Mouse (Mus musculus): ENCODE results near the gene Btf3. TPM values are rescaled to one million over a fixed set of nuclear protein-coding genes. Genes with fewer than 3 reads are reported as not detected.

Btf3 gene
- total and polyA plus RNA-seq, 3 experiments: 227 to 1,291 (median 1,152) TPM

DNA sequence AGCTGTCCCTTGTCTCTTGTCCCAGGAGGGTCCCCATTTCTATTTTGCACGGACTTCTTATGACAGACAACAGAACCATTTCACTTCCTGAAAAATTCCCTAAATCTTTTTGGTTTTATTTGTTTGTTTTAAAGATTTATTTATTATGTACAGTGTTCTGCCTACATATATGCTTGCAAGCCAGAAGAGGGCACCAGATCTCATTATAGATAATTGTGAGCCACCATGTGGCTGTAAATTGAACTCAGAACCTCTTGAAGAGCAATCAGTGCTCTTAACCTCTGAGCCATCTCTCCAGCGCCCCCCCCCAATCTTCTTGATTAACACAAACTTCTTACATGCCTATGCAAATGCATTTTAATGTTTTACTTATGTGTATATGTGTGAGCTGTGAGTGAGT is 26.1 kb downstream of the Btf3 start:
- Histone ChIP-seq H3K27me3 (ENCODE audit: control insufficient read depth in 1 of 2, insufficient read depth in 2 of 2, low read length in 2 of 2) (no peaks in the 10 kb centered on the region), H3K36me3 (ENCODE audit: control insufficient read depth in 1 of 2, insufficient read depth in 2 of 2, low read length in 2 of 2) (no peaks in the 10 kb centered on the region; a peak in 1 of 4 replicates), H3K9ac (ENCODE audit: control insufficient read depth, low read depth, low read length, poor library complexity, severe bottlenecking) (no peak overlapping the region), H3K4me1 (ENCODE audit: control insufficient read depth in 1 of 2, insufficient read depth in 2 of 2, low read length in 2 of 2) (no peaks in the 10 kb centered on the region), H3K9me3 (replicated peaks; ENCODE audit: insufficient read depth, low read length) (no peaks in the 10 kb centered on the region), H3K4me3 (ENCODE audit: control insufficient read depth in 1 of 2, insufficient read depth in 1 of 2, low read depth in 2 of 2, low read length in 2 of 2) (no peak overlapping the region), H3K27ac (ENCODE audit: control insufficient read depth, low read depth, low read length) (no peak overlapping the region), H3K79me2 (ENCODE audit: control insufficient read depth, insufficient read depth, low read length, poor library complexity) (no peaks in the 10 kb centered on the region)
- TF ChIP-seq ZMIZ1 (IDR thresholded peaks at IDR 0.05; ENCODE audit: low read depth, low read length) (no peak), RCOR1 (IDR thresholded peaks at IDR 0.05; ENCODE audit: low read depth, low read length) (no peak), ZC3H11A (IDR thresholded peaks at IDR 0.05; ENCODE audit: low read depth, low read length) (no peak), CTCF (IDR thresholded peaks at IDR 0.05 in 2 of 3, conservative IDR thresholded peaks at IDR 0.05 in 1 of 3; ENCODE audit: control insufficient read depth in 1 of 3, insufficient read depth in 1 of 3, low read depth in 2 of 3, low read length in 3 of 3, poor library complexity in 1 of 3, severe bottlenecking in 1 of 3) (peak in 1 of 3 experiments; percentile 21; a peak in 1 of 6 replicates), MAZ (IDR thresholded peaks at IDR 0.05; ENCODE audit: low read depth, low read length) (no peak), GATA1 (IDR thresholded peaks at IDR 0.05; ENCODE audit: low read depth, low read length) (no peak), ETS1 (IDR thresholded peaks at IDR 0.05; ENCODE audit: low read depth, low read length) (no peak), POLR2A (IDR thresholded peaks at IDR 0.05; ENCODE audit: control insufficient read depth in 1 of 2, insufficient read depth in 1 of 2, low read depth in 1 of 2, low read length in 2 of 2, poor library complexity in 1 of 2) (no peak)
- DNase-seq (ENCODE audit: low read depth, low spot score): no peak

DNA sequence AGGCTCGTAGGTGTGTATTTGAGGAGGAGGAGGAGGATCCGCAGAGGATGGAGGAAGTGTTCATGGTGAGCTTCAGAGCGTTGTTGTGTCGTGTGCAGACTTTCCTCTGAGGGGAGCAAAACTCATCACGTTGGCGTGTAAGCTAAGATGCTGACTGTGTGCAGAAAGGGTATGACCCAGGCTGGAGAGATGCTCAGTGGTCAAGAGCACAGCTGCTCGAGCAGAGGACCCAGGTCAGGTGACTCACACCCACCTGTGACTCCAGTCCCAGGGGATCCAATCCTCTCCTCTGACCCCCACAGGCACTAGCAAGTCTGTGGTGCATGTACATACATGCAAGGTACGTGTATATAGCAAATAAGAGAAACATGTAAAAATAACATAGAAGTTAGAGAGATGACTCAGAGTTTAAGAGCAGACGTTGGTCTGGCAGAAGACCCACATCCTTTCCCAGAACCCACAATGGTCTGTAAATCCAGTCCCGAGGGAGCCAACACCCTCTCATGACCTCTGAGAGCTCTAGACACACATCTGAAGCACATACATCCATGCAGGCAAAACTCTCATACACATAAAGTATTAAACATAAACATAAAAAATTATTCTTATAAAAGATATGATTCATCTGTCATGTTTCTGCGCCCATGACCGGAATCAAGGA is 35.7 kb downstream of the Btf3 start:
- Histone ChIP-seq H3K4me1 (ENCODE audit: control insufficient read depth in 1 of 2, insufficient read depth in 2 of 2, low read length in 2 of 2) (peaks cover 2 to 12% of the 10 kb centered on the region in 2 experiments), H3K27me3 (ENCODE audit: control insufficient read depth in 1 of 2, insufficient read depth in 2 of 2, low read length in 2 of 2) (no peaks in the 10 kb centered on the region), H3K9ac (ENCODE audit: control insufficient read depth, low read depth, low read length, poor library complexity, severe bottlenecking) (no peak overlapping the region), H3K9me3 (replicated peaks; ENCODE audit: insufficient read depth, low read length) (no peaks in the 10 kb centered on the region), H3K4me3 (ENCODE audit: control insufficient read depth in 1 of 2, insufficient read depth in 1 of 2, low read depth in 2 of 2, low read length in 2 of 2) (no peak overlapping the region), H3K36me3 (ENCODE audit: control insufficient read depth in 1 of 2, insufficient read depth in 2 of 2, low read length in 2 of 2) (peaks cover 0 to 10% of the 10 kb centered on the region in 2 experiments; a peak in 2 of 4 replicates), H3K79me2 (ENCODE audit: control insufficient read depth, insufficient read depth, low read length, poor library complexity) (no peaks in the 10 kb centered on the region), H3K27ac (ENCODE audit: control insufficient read depth, low read depth, low read length) (no peak overlapping the region)
- TF ChIP-seq TAL1 (IDR thresholded peaks at IDR 0.05; ENCODE audit: low read length): no peak
- no peak for TF ChIP-seq CHD2 (IDR thresholded peaks at IDR 0.05; ENCODE audit: low read length)
- no peak for TF ChIP-seq ZC3H11A (IDR thresholded peaks at IDR 0.05; ENCODE audit: low read depth, low read length)
- TF ChIP-seq POLR2AphosphoS2 (IDR thresholded peaks at IDR 0.05; ENCODE audit: low read length): no peak
- no peak for TF ChIP-seq E2F4 (IDR thresholded peaks at IDR 0.05; ENCODE audit: borderline replicate concordance, low read depth, low read length)
- no peak for TF ChIP-seq SIN3A (IDR thresholded peaks at IDR 0.05; ENCODE audit: low read length)
- TF ChIP-seq RCOR1 (IDR thresholded peaks at IDR 0.05; ENCODE audit: low read depth, low read length): no peak
- no peak for TF ChIP-seq KAT2A (conservative IDR thresholded peaks at IDR 0.05; ENCODE audit: low read depth, low read length)
- no peak for TF ChIP-seq MEF2A (IDR thresholded peaks at IDR 0.05; ENCODE audit: extremely low read depth, insufficient replicate concordance, low read depth, low read length, poor library complexity, severe bottlenecking)
- no peak for TF ChIP-seq ZKSCAN1 (IDR thresholded peaks at IDR 0.05; ENCODE audit: low read depth, low read length)
- no peak for TF ChIP-seq POLR2A (IDR thresholded peaks at IDR 0.05; ENCODE audit: control insufficient read depth in 1 of 2, insufficient read depth in 1 of 2, low read depth in 1 of 2, low read length in 2 of 2, poor library complexity in 1 of 2)
- no peak for TF ChIP-seq NELFE (IDR thresholded peaks at IDR 0.05; ENCODE audit: low read depth, low read length)
- no peak for DNase-seq (ENCODE audit: low read depth, low spot score)

All from MEL (cell line).